Mouse (Mus musculus): Measurements from ENCODE around the gene Slfn9. TPM values are rescaled to one million over a fixed set of nuclear protein-coding genes. Genes with fewer than 3 reads are reported as not detected.
"Not testable (repeated sequence)": the region's sequence is repeated elsewhere in the genome, so short reads cannot be mapped to it uniquely, and the experiment has no call there.

Gene Slfn9
- total RNA-seq, 1 experiment: 10.9 TPM

DNA sequence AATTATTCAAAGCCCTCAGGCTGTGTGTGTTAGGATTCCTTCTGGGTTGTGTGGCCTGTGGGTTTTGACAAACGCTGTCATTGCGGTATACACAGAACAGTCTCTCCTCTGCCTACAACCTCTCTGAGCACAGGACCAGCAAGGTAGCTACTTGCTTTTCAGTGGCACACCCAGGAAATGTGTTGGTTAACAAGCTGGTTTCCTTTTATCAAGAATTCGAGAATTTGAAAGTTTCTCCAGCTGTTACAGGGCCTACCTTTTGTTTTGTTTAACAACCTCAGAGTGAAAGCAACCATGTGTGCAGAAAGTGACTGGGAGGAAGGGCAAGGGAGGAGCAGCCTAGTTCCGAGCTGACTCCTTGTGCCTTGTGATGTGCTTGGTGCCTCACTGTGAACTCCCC is 44.2 kb downstream of the Slfn9 start:
- H3K4me1 ChIP-seq (ENCODE audit: control insufficient read depth in 2 of 2, insufficient read depth in 2 of 2, low read length in 2 of 2, poor library complexity in 1 of 2): peaks cover 0 to 7% of the 10 kb centered on the region in 2 experiments; a peak in 2 of 4 replicates
- no peak overlapping the region for H3K27ac ChIP-seq (ENCODE audit: insufficient read depth, low read depth, low read length, poor library complexity, severe bottlenecking)
- no peak for DNase-seq (ENCODE audit: low read depth, low spot score)
- H3K36me3 ChIP-seq (ENCODE audit: control insufficient read depth, insufficient read depth, low read length, poor library complexity, severe bottlenecking): no peaks in the 10 kb centered on the region
- no peak for TF ChIP-seq ZNF384 (IDR thresholded peaks at IDR 0.05; ENCODE audit: low read depth, low read length)
- no peak for TF ChIP-seq CHD2 (IDR thresholded peaks at IDR 0.05; ENCODE audit: low read depth, low read length)
- no peak for TF ChIP-seq HCFC1 (IDR thresholded peaks at IDR 0.05; ENCODE audit: borderline replicate concordance, insufficient read depth, low read length)
- no peak for TF ChIP-seq ZC3H11A (IDR thresholded peaks at IDR 0.05; ENCODE audit: borderline replicate concordance, low read depth, low read length)
- TF ChIP-seq MAFK (IDR thresholded peaks at IDR 0.05; ENCODE audit: insufficient read depth, low read depth, low read length): no peak
- H3K9ac ChIP-seq (ENCODE audit: insufficient read depth, low read depth, low read length, poor library complexity, severe bottlenecking): no peak overlapping the region
- no peak overlapping the region for H3K4me3 ChIP-seq (ENCODE audit: insufficient read depth in 1 of 2, low read depth in 1 of 2, low read length in 2 of 2, poor library complexity in 1 of 2, severe bottlenecking in 1 of 2)
- no peaks in the 10 kb centered on the region for H3K9me3 ChIP-seq (ENCODE audit: control insufficient read depth, insufficient read depth, low read depth, low read length)
- in situ Hi-C loops (cut with MboI; ENCODE audit: low sequenced_read_pairs in 2 of 2, unreplicated experiment in 2 of 2): no loop called here

- no peaks in the 10 kb centered on the region for H3K9me3 ChIP-seq (ENCODE audit: control insufficient read depth, insufficient read depth, low read depth, low read length)
- DNase-seq (ENCODE audit: low read depth, low spot score): no peak
- no peak overlapping the region for H3K9ac ChIP-seq (ENCODE audit: insufficient read depth, low read depth, low read length, poor library complexity, severe bottlenecking)
- no peaks in the 10 kb centered on the region for H3K4me1 ChIP-seq (ENCODE audit: control insufficient read depth in 2 of 2, insufficient read depth in 2 of 2, low read length in 2 of 2, poor library complexity in 1 of 2)
- no peak overlapping the region for H3K4me3 ChIP-seq (ENCODE audit: insufficient read depth in 1 of 2, low read depth in 1 of 2, low read length in 2 of 2, poor library complexity in 1 of 2, severe bottlenecking in 1 of 2)
- in situ Hi-C loops (cut with MboI; ENCODE audit: low sequenced_read_pairs in 2 of 2, unreplicated experiment in 2 of 2): no loop called here
- H3K27ac ChIP-seq (ENCODE audit: insufficient read depth, low read depth, low read length, poor library complexity, severe bottlenecking): no peak overlapping the region
- TF ChIP-seq ZNF384 (IDR thresholded peaks at IDR 0.05; ENCODE audit: low read depth, low read length) (no peak), HCFC1 (IDR thresholded peaks at IDR 0.05; ENCODE audit: borderline replicate concordance, insufficient read depth, low read length) (no peak), ZC3H11A (IDR thresholded peaks at IDR 0.05; ENCODE audit: borderline replicate concordance, low read depth, low read length) (no peak), MAFK (IDR thresholded peaks at IDR 0.05; ENCODE audit: insufficient read depth, low read depth, low read length) (no peak), CHD2 (IDR thresholded peaks at IDR 0.05; ENCODE audit: low read depth, low read length) (no peak)
- H3K36me3 ChIP-seq (ENCODE audit: control insufficient read depth, insufficient read depth, low read length, poor library complexity, severe bottlenecking): no peaks in the 10 kb centered on the region
Measured at GRCm38 (mm10) chr11:82945636-82946035, 46.0 kb downstream of the Slfn9 start.

DNA sequence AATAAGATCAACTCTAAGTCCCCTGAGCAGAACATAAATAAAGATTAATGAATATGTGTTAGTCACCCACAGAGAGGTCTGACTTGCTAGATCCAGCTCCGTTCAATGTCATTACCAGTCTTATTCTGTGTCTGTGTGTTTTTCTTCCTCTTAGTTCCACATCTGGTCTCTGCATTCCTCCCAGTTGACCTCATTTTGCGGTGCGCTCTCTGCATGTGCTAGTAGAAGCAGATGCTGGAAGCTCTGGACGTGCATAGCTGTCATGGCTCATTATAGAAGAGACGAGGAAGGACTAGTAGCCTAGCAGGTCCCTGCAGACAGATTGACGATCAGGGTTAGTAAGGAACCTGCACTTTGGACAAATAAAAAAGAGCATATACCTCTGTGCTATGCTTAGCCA is 48.3 kb downstream of the Slfn9 start:
- no peak for DNase-seq (ENCODE audit: low read depth, low spot score)
- Histone ChIP-seq H3K4me1 (ENCODE audit: control insufficient read depth in 2 of 2, insufficient read depth in 2 of 2, low read length in 2 of 2, poor library complexity in 1 of 2) (no peaks in the 10 kb centered on the region), H3K9me3 (ENCODE audit: control insufficient read depth, insufficient read depth, low read depth, low read length) (no peaks in the 10 kb centered on the region), H3K27ac (ENCODE audit: insufficient read depth, low read depth, low read length, poor library complexity, severe bottlenecking) (no peak overlapping the region), H3K36me3 (ENCODE audit: control insufficient read depth, insufficient read depth, low read length, poor library complexity, severe bottlenecking) (no peaks in the 10 kb centered on the region), H3K9ac (ENCODE audit: insufficient read depth, low read depth, low read length, poor library complexity, severe bottlenecking) (no peak overlapping the region), H3K4me3 (ENCODE audit: insufficient read depth in 1 of 2, low read depth in 1 of 2, low read length in 2 of 2, poor library complexity in 1 of 2, severe bottlenecking in 1 of 2) (no peak overlapping the region)
- no peak for TF ChIP-seq ZNF384 (IDR thresholded peaks at IDR 0.05; ENCODE audit: low read depth, low read length)
- TF ChIP-seq HCFC1 (IDR thresholded peaks at IDR 0.05; ENCODE audit: borderline replicate concordance, insufficient read depth, low read length): no peak
- TF ChIP-seq CHD2 (IDR thresholded peaks at IDR 0.05; ENCODE audit: low read depth, low read length): no peak
- no peak for TF ChIP-seq ZC3H11A (IDR thresholded peaks at IDR 0.05; ENCODE audit: borderline replicate concordance, low read depth, low read length)
- no peak for TF ChIP-seq MAFK (IDR thresholded peaks at IDR 0.05; ENCODE audit: insufficient read depth, low read depth, low read length)
- in situ Hi-C loops (cut with MboI; ENCODE audit: low sequenced_read_pairs in 2 of 2, unreplicated experiment in 2 of 2): no loop called here

GRCm38 (mm10) chr11:82933186-82933585 is 58.4 kb downstream of the Slfn9 start:
- Histone ChIP-seq H3K9ac (ENCODE audit: insufficient read depth, low read depth, low read length, poor library complexity, severe bottlenecking) (peak overlapping the region; percentile 71), H3K9me3 (ENCODE audit: control insufficient read depth, insufficient read depth, low read depth, low read length) (no peaks in the 10 kb centered on the region), H3K4me1 (ENCODE audit: control insufficient read depth in 2 of 2, insufficient read depth in 2 of 2, low read length in 2 of 2, poor library complexity in 1 of 2) (peaks cover 0 to 5% of the 10 kb centered on the region in 2 experiments; a peak in 1 of 4 replicates), H3K27ac (ENCODE audit: insufficient read depth, low read depth, low read length, poor library complexity, severe bottlenecking) (no peak overlapping the region), H3K4me3 (ENCODE audit: insufficient read depth in 1 of 2, low read depth in 1 of 2, low read length in 2 of 2, poor library complexity in 1 of 2, severe bottlenecking in 1 of 2) (peak overlapping the region; percentile 24 to 47), H3K36me3 (ENCODE audit: control insufficient read depth, insufficient read depth, low read length, poor library complexity, severe bottlenecking) (no peaks in the 10 kb centered on the region)
- DNase-seq (ENCODE audit: low read depth, low spot score): no peak
- in situ Hi-C loops (cut with MboI; ENCODE audit: low sequenced_read_pairs in 2 of 2, unreplicated experiment in 2 of 2): no loop called here
- TF ChIP-seq CHD2 (IDR thresholded peaks at IDR 0.05; ENCODE audit: low read depth, low read length) (no peak), ZC3H11A (IDR thresholded peaks at IDR 0.05; ENCODE audit: borderline replicate concordance, low read depth, low read length) (no peak), ZNF384 (IDR thresholded peaks at IDR 0.05; ENCODE audit: low read depth, low read length) (no peak), HCFC1 (IDR thresholded peaks at IDR 0.05; ENCODE audit: borderline replicate concordance, insufficient read depth, low read length) (no peak), MAFK (IDR thresholded peaks at IDR 0.05; ENCODE audit: insufficient read depth, low read depth, low read length) (no peak)

DNA sequence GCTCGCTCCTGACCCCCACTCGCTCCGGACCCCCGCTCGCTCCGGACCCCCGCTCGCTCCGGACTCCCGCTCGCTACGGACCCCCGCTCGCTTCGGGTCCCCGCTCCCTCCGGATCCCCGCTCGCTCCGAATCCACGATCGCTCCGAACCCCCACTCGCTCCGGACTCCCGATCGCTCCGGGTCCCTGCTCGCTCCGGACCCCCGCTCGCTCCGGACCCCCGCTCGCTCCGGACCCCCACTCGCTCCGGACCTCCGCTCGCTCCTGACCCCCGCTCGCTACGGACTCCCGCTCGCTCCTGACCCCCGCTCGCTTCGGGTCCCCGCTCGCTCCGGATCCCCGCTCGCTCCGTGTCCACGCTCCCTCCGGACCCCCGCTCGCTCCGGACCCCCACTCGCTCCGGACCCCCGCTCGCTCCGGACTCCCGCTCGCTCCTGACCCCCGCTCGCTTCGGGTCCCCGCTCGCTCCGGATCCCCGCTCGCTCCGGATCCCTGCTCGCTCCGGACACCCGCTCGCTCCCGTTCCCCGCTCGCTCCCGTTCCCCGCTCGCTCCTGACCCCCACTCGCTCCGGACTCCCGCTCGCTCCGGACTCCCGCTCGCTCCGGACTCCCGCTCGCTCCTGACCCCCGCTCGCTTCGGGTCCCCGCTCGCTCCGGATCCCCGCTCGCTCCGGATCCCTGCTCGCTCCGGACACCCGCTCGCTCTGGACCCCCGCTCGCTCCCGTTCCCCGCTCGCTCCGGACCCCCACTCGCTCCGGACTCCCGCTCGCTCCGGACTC is 59.8 kb downstream of the Slfn9 start:
- in situ Hi-C loops (cut with MboI; ENCODE audit: low sequenced_read_pairs in 2 of 2, unreplicated experiment in 2 of 2); H3K4me1 ChIP-seq (ENCODE audit: control insufficient read depth in 2 of 2, insufficient read depth in 2 of 2, low read length in 2 of 2, poor library complexity in 1 of 2); DNase-seq (ENCODE audit: low read depth, low spot score); H3K9ac ChIP-seq (ENCODE audit: insufficient read depth, low read depth, low read length, poor library complexity, severe bottlenecking); H3K36me3 ChIP-seq (ENCODE audit: control insufficient read depth, insufficient read depth, low read length, poor library complexity, severe bottlenecking); H3K27ac ChIP-seq (ENCODE audit: insufficient read depth, low read depth, low read length, poor library complexity, severe bottlenecking); H3K9me3 ChIP-seq (ENCODE audit: control insufficient read depth, insufficient read depth, low read depth, low read length): not testable (repeated sequence)
- peak overlapping the region; percentile 30 to 57; a peak in 3 of 4 replicates for H3K4me3 ChIP-seq (ENCODE audit: insufficient read depth in 1 of 2, low read depth in 1 of 2, low read length in 2 of 2, poor library complexity in 1 of 2, severe bottlenecking in 1 of 2)

GRCm38 (mm10) chr11:82931161-82931560 is 60.5 kb downstream of the Slfn9 start:
- H3K9ac ChIP-seq (ENCODE audit: insufficient read depth, low read depth, low read length, poor library complexity, severe bottlenecking); H3K36me3 ChIP-seq (ENCODE audit: control insufficient read depth, insufficient read depth, low read length, poor library complexity, severe bottlenecking); DNase-seq (ENCODE audit: low read depth, low spot score); H3K9me3 ChIP-seq (ENCODE audit: control insufficient read depth, insufficient read depth, low read depth, low read length); H3K27ac ChIP-seq (ENCODE audit: insufficient read depth, low read depth, low read length, poor library complexity, severe bottlenecking); H3K4me1 ChIP-seq (ENCODE audit: control insufficient read depth in 2 of 2, insufficient read depth in 2 of 2, low read length in 2 of 2, poor library complexity in 1 of 2); in situ Hi-C loops (cut with MboI; ENCODE audit: low sequenced_read_pairs in 2 of 2, unreplicated experiment in 2 of 2): not testable (repeated sequence)
- peak overlapping the region; percentile 12 to 57; a peak in 2 of 4 replicates for H3K4me3 ChIP-seq (ENCODE audit: insufficient read depth in 1 of 2, low read depth in 1 of 2, low read length in 2 of 2, poor library complexity in 1 of 2, severe bottlenecking in 1 of 2)

Data from ES-E14 (cell line).